Mouse (Mus musculus): ENCODE measurements at regions not wholly inside any gene's neighbourhood (a gene's known extent, or its start where the extent isn't known, plus 50 kb on each side); places are given as distances from the start of the nearest gene placed in this dataset.

DNA sequence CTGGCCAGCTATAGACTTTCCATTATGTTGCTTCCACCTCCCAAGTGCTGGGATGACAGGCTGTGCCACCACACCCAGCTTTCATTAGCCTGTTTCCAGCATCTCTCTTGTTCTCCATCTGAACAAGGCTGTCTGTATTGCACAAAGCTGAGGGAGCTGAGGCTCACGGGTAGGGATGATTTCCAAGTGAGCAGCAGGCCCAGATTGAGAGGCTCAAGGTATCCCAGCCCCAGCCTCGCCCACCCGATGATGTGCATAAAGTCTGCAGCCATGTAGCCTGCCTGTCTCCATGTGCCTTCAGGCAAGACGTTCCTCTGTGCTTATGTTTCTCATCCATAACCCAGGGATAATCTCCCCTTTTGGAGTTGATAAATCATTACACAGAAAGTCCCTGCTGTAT lies 57.5 kb upstream of the Gsc start:
- Histone ChIP-seq H3K4me3 (ENCODE audit: low read depth, low read length) (no peak overlapping the region), H3K9me3 (ENCODE audit: low read length) (no peaks in the 10 kb centered on the region), H3K27ac (ENCODE audit: low read length) (no peak overlapping the region), H3K4me1 (ENCODE audit: insufficient read depth, low read depth, low read length) (no peaks in the 10 kb centered on the region), H3K9ac (replicated peaks; ENCODE audit: low read depth) (no peak overlapping the region), H3K4me2 (replicated peaks; ENCODE audit: low read depth, low read length) (no peak overlapping the region), H3K36me3 (ENCODE audit: insufficient read depth, low read length) (no peaks in the 10 kb centered on the region), H3K27me3 (replicated peaks; ENCODE audit: insufficient read depth, low read length) (no peaks in the 10 kb centered on the region)
- WGBS = 72% methylated on average over 4 of the region's 4 CpGs
- TF ChIP-seq EP300 (IDR thresholded peaks at IDR 0.05) (no peak), CTCF (IDR thresholded peaks at IDR 0.05) (no peak)
- DNase-seq (ENCODE audit: low spot score) (no peak), ATAC-seq (no peak)

Measured in lung, postnatal 0 days (tissue).